Mouse (Mus musculus) midbrain, embryonic 15.5 days (tissue): Measurements from ENCODE around the gene Mtx1. TPM values are rescaled to one million over a fixed set of nuclear protein-coding genes. Genes with fewer than 3 reads are reported as not detected.
"Not testable (repeated sequence)": the region's sequence is repeated elsewhere in the genome, so short reads cannot be mapped to it uniquely, and the experiment has no call there.

ENCODE experiments used
- ATAC-seq: fragments of 200-750 bp; cut with Nextera tagmentation; replicated peaks from 2 replicates; pipeline ENCODE4 v1.8.0; 2017; ENCODE audit warnings: moderate TSS enrichment
- H3K27ac ChIP-seq: fragments of 300-500 bp; sonication (generic); 2 replicates; pipeline ENCODE4 v1.5.1; 2015; ENCODE audit warnings: mild to moderate bottlenecking, inconsistent platforms
- H3K27me3 ChIP-seq: fragments of 300-500 bp; sonication (generic); replicated peaks from 2 replicates; pipeline ENCODE4 v1.6.1; 2015; ENCODE audit warnings: inconsistent platforms
- H3K36me3 ChIP-seq: fragments of 300-500 bp; sonication (generic); replicated peaks from 2 replicates; pipeline ENCODE4 v1.6.1; 2015; ENCODE audit warnings: inconsistent platforms
- H3K4me1 ChIP-seq: fragments of 300-500 bp; sonication (generic); 2 replicates; pipeline ENCODE4 v1.6.1; 2015; ENCODE audit warnings: inconsistent platforms
- H3K4me2 ChIP-seq: fragments of 300-500 bp; sonication (generic); 2 replicates; pipeline ENCODE4 v1.6.1; 2015; ENCODE audit warnings: inconsistent platforms, mild to moderate bottlenecking, moderate library complexity
- H3K4me3 ChIP-seq: fragments of 300-500 bp; sonication (generic); 2 replicates; pipeline ENCODE4 v1.5.1; 2015; ENCODE audit warnings: mild to moderate bottlenecking, inconsistent platforms
- H3K9ac ChIP-seq: fragments of 300-500 bp; sonication (generic); 2 replicates; pipeline ENCODE4 v1.6.1; 2015; ENCODE audit warnings: mild to moderate bottlenecking, inconsistent platforms
- H3K9me3 ChIP-seq: fragments of 300-500 bp; sonication (generic); 2 replicates; pipeline ENCODE4 v1.6.1; 2016; ENCODE audit warnings: inconsistent platforms
- WGBS: fragments of 180-500 bp; shearing (Covaris S2); methylation state at CpG from one replicate; pipeline ENCODE4 v1.1.7; 2015; ENCODE audit warnings: mixed read lengths; 5-methylcytosine and 5-hydroxymethylcytosine counted together
- polyA plus RNA-seq: library from polyadenylated mRNA; unstranded; fragments of >200 nt; fragmentation: Nextera tagmentation; extraction: Ambion mirVana; gene quantifications from 2 replicates; pipeline ENCODE4 v1.2.1, GENCODE M21; 2015

Mtx1 gene
- polyA plus RNA-seq, 1 experiment from 2014 or later, result 159 TPM

- 19% methylated on average over 4 of the region's 4 CpGs for WGBS
- H3K27ac ChIP-seq, result peak overlapping the region; percentile 86
- H3K36me3 ChIP-seq, result no peaks in the 10 kb centered on the region
- peaks cover 60% of the 10 kb centered on the region for H3K4me1 ChIP-seq
- no peaks in the 10 kb centered on the region for H3K9me3 ChIP-seq
- no peaks in the 10 kb centered on the region for H3K27me3 ChIP-seq
- peak overlapping the region; percentile 52 for H3K9ac ChIP-seq
- peak overlapping the region; percentile 65 for H3K4me2 ChIP-seq
- peak overlapping the region; percentile 37 for H3K4me3 ChIP-seq
- ATAC-seq, result peak; percentile 52
These were observed 970 bp downstream of the Mtx1 start for GRCm38 (mm10) chr3:89225918-89226317.

- Histone ChIP-seq H3K9ac (peak overlapping the region; percentile 52), H3K9me3 (no peaks in the 10 kb centered on the region), H3K4me1 (peaks cover 60% of the 10 kb centered on the region), H3K27me3 (no peaks in the 10 kb centered on the region), H3K27ac (peak overlapping the region; percentile 86), H3K4me3 (peak overlapping the region; percentile 37), H3K4me2 (peak overlapping the region; percentile 65), H3K36me3 (no peaks in the 10 kb centered on the region)
- ATAC-seq, result no peak
- WGBS, result 11% methylated on average over 12 of the region's 12 CpGs
These were observed 1.5 kb downstream of the Mtx1 start for GRCm38 (mm10) chr3:89225321-89225815.

- no peaks in the 10 kb centered on the region for H3K36me3 ChIP-seq
- H3K4me3 ChIP-seq, result peak overlapping the region; percentile 37
- H3K4me2 ChIP-seq, result peak overlapping the region; percentile 65
- H3K9me3 ChIP-seq, result no peaks in the 10 kb centered on the region
- no peaks in the 10 kb centered on the region for H3K27me3 ChIP-seq
- WGBS, result 24% methylated on average over 11 of the region's 11 CpGs
- ATAC-seq, result no peak
- peaks cover 60% of the 10 kb centered on the region for H3K4me1 ChIP-seq
- H3K27ac ChIP-seq, result peak overlapping the region; percentile 86
- peak overlapping the region; percentile 52 for H3K9ac ChIP-seq
These were observed 2.1 kb downstream of the Mtx1 start for GRCm38 (mm10) chr3:89224796-89225195.

- H3K36me3 ChIP-seq, result no peaks in the 10 kb centered on the region
- no peaks in the 10 kb centered on the region for H3K9me3 ChIP-seq
- H3K27ac ChIP-seq, result 0 out of 2 replicates have a peak overlapping the region, but pooled peaks have one; percentile 8
- ATAC-seq, result no peak
- H3K4me1 ChIP-seq, result peaks cover 46% of the 10 kb centered on the region
- no peak overlapping the region for H3K4me3 ChIP-seq
- no peak overlapping the region for H3K4me2 ChIP-seq
- no peak overlapping the region for H3K9ac ChIP-seq
- WGBS, result 70% methylated on average over 5 of the region's 5 CpGs
- H3K27me3 ChIP-seq, result no peaks in the 10 kb centered on the region
These were observed 5.7 kb downstream of the Mtx1 start for GRCm38 (mm10) chr3:89221167-89221566.

- peak overlapping the region; percentile 7; the same call in 1 of the 2 replicates for H3K27ac ChIP-seq
- no peak for ATAC-seq
- H3K4me1 ChIP-seq, result peaks cover 46% of the 10 kb centered on the region
- no peaks in the 10 kb centered on the region for H3K36me3 ChIP-seq
- H3K4me3 ChIP-seq, result no peak overlapping the region
- H3K4me2 ChIP-seq, result no peak overlapping the region
- 51% methylated on average over 8 of the region's 8 CpGs for WGBS
- no peaks in the 10 kb centered on the region for H3K9me3 ChIP-seq
- H3K27me3 ChIP-seq, result no peaks in the 10 kb centered on the region
- H3K9ac ChIP-seq, result no peak overlapping the region
These were observed 7.3 kb downstream of the Mtx1 start for GRCm38 (mm10) chr3:89219546-89219945.

- H3K9ac ChIP-seq, result no peak overlapping the region
- no peak overlapping the region for H3K4me3 ChIP-seq
- H3K9me3 ChIP-seq, result no peaks in the 10 kb centered on the region
- WGBS, result 74% methylated on average over 1 of the region's 1 CpGs
- peaks cover 35% of the 10 kb centered on the region for H3K4me1 ChIP-seq
- H3K27ac ChIP-seq, result no peak overlapping the region
- no peak for ATAC-seq
- H3K4me2 ChIP-seq, result no peak overlapping the region
- H3K36me3 ChIP-seq, result no peaks in the 10 kb centered on the region
- H3K27me3 ChIP-seq, result no peaks in the 10 kb centered on the region
These were observed 8.6 kb downstream of the Mtx1 start for GRCm38 (mm10) chr3:89218271-89218670.

GRCm38 (mm10) chr3:89216407-89216806, 10.5 kb downstream of the Mtx1 start:
- not testable (repeated sequence) for H3K9ac ChIP-seq, H3K27me3 ChIP-seq, H3K36me3 ChIP-seq, H3K4me3 ChIP-seq, H3K27ac ChIP-seq, ATAC-seq, H3K9me3 ChIP-seq
- WGBS, result 66% methylated on average over 7 of the region's 7 CpGs
- Histone ChIP-seq H3K4me2 (peak overlapping the region; percentile 88; the same call in 1 of the 2 replicates), H3K4me1 (peaks cover 42% of the 10 kb centered on the region)

GRCm38 (mm10) chr3:89215853-89216252, 11.0 kb downstream of the Mtx1 start:
- peak overlapping the region; percentile 75; the same call in 1 of the 2 replicates for H3K9ac ChIP-seq
- peaks cover 42% of the 10 kb centered on the region for H3K4me1 ChIP-seq
- no peaks in the 10 kb centered on the region for H3K36me3 ChIP-seq

GRCm38 (mm10) chr3:89214681-89215411, 12.0 kb downstream of the Mtx1 start, which contains the start of gene Thbs3:
Gene Thbs3, plus strand, starts transcription at chr3:89215180.
- peak within 1 kb of the TSS; percentile 98 for H3K27ac ChIP-seq
- no peaks in the 10 kb centered on the region for H3K9me3 ChIP-seq
- H3K27me3 ChIP-seq, result no peaks in the 10 kb centered on the region
- H3K36me3 ChIP-seq, result peaks cover under 1% of the 10 kb centered on the region; the same call in 1 of the 2 replicates
- peaks cover 42% of the 10 kb centered on the region for H3K4me1 ChIP-seq
- ATAC-seq, result peak; percentile 13; the same call in 1 of the 2 replicates
- WGBS, result under 1% methylated on average over 19 of the region's 19 CpGs
- H3K4me2 ChIP-seq, result peak within 1 kb of the TSS; percentile 88
- H3K9ac ChIP-seq, result peak within 1 kb of the TSS; percentile 75
- peak within 1 kb of the TSS; percentile 75 for H3K4me3 ChIP-seq

More at GRCm38 (mm10) chr3:89215853-89216252, 11.0 kb downstream of the Mtx1 start:
- peak overlapping the region; percentile 88 for H3K4me2 ChIP-seq
- no peaks in the 10 kb centered on the region for H3K9me3 ChIP-seq
- WGBS, result 0% methylated on average over 6 of the region's 6 CpGs
- H3K27ac ChIP-seq, result peak overlapping the region; percentile 98
- H3K27me3 ChIP-seq, result no peaks in the 10 kb centered on the region
- peak; percentile 34 for ATAC-seq
- H3K4me3 ChIP-seq, result peak overlapping the region; percentile 75

- peak overlapping the region; percentile 75 for H3K4me3 ChIP-seq
- H3K9me3 ChIP-seq, result no peaks in the 10 kb centered on the region
- ATAC-seq, result peak; percentile 88
- H3K4me2 ChIP-seq, result peak overlapping the region; percentile 88
- peak overlapping the region; percentile 98 for H3K27ac ChIP-seq
- H3K4me1 ChIP-seq, result peaks cover 42% of the 10 kb centered on the region
- H3K27me3 ChIP-seq, result no peaks in the 10 kb centered on the region
- under 1% methylated on average over 69 of the region's 69 CpGs for WGBS
- peak overlapping the region; percentile 75 for H3K9ac ChIP-seq
- H3K36me3 ChIP-seq, result peaks cover 9% of the 10 kb centered on the region; the same call in 1 of the 2 replicates
These were observed 12.9 kb downstream of the Mtx1 start for GRCm38 (mm10) chr3:89213803-89214530.

- Histone ChIP-seq H3K36me3 (peaks cover 41% of the 10 kb centered on the region), H3K4me1 (peaks cover 24% of the 10 kb centered on the region), H3K27me3 (no peaks in the 10 kb centered on the region), H3K27ac (no peak overlapping the region), H3K9me3 (no peaks in the 10 kb centered on the region), H3K4me2 (no peak overlapping the region), H3K9ac (no peak overlapping the region), H3K4me3 (no peak overlapping the region)
- no peak for ATAC-seq
- WGBS, result 85% methylated on average over 7 of the region's 7 CpGs
These were observed 16.2 kb downstream of the Mtx1 start for GRCm38 (mm10) chr3:89210731-89211130.

- H3K9me3 ChIP-seq, result no peaks in the 10 kb centered on the region
- no peak overlapping the region for H3K9ac ChIP-seq
- no peak overlapping the region for H3K27ac ChIP-seq
- peaks cover 18% of the 10 kb centered on the region for H3K4me1 ChIP-seq
- no peaks in the 10 kb centered on the region for H3K27me3 ChIP-seq
- no peak overlapping the region for H3K4me3 ChIP-seq
- ATAC-seq, result no peak
- H3K36me3 ChIP-seq, result peaks cover 46% of the 10 kb centered on the region
- 88% methylated on average over 13 of the region's 13 CpGs for WGBS
- H3K4me2 ChIP-seq, result no peak overlapping the region
These were observed 16.7 kb downstream of the Mtx1 start for GRCm38 (mm10) chr3:89210162-89210561.
